Mouse (Mus musculus) midbrain, embryonic 13.5 days (tissue): Measurements from ENCODE around the gene Calm1. TPM values are rescaled to one million over a fixed set of nuclear protein-coding genes. Genes with fewer than 3 reads are reported as not detected.
A peak's percentile ranks its signal among the peaks of the same experiment; 100 is the strongest.
"Not testable (repeated sequence)": the region's sequence is repeated elsewhere in the genome, so short reads cannot be mapped to it uniquely, and the experiment has no call there.

ENCODE experiments used
- ATAC-seq: fragments of 200-750 bp; cut with Nextera tagmentation; 2 replicates; pipeline ENCODE4 v1.8.0; 2017; ENCODE audit warnings: mild to moderate bottlenecking, moderate TSS enrichment, moderate library complexity
- H3K27ac ChIP-seq: fragments of 300-500 bp; sonication (generic); 2 replicates; pipeline ENCODE4 v1.5.1; 2015; ENCODE audit warnings: inconsistent platforms, mild to moderate bottlenecking, moderate library complexity
- H3K27me3 ChIP-seq: fragments of 300-500 bp; sonication (generic); 2 replicates; pipeline ENCODE4 v1.6.1; 2015; ENCODE audit warnings: mild to moderate bottlenecking, inconsistent platforms
- H3K36me3 ChIP-seq: fragments of 300-500 bp; sonication (generic); 2 replicates; pipeline ENCODE4 v1.6.1; 2015; ENCODE audit warnings: mild to moderate bottlenecking, inconsistent platforms
- H3K4me1 ChIP-seq: fragments of 300-500 bp; sonication (generic); replicated peaks from 2 replicates; pipeline ENCODE4 v1.6.1; 2015; ENCODE audit warnings: inconsistent platforms
- H3K4me2 ChIP-seq: fragments of 300-500 bp; sonication (generic); replicated peaks from 2 replicates; pipeline ENCODE4 v1.6.1; 2015; ENCODE audit warnings: moderate library complexity, mild to moderate bottlenecking, inconsistent platforms
- H3K4me3 ChIP-seq: fragments of 300-500 bp; sonication (generic); replicated peaks from 2 replicates; pipeline ENCODE4 v1.5.1; 2015; ENCODE audit warnings: mild to moderate bottlenecking, inconsistent platforms
- H3K9ac ChIP-seq: fragments of 300-500 bp; sonication (generic); replicated peaks from 2 replicates; pipeline ENCODE4 v1.6.1; 2015; ENCODE audit warnings: mild to moderate bottlenecking, inconsistent platforms
- H3K9me3 ChIP-seq: fragments of 300-500 bp; sonication (generic); 2 replicates; pipeline ENCODE4 v1.6.1; 2016; ENCODE audit warnings: mild to moderate bottlenecking, inconsistent platforms
- WGBS: fragments of 180-500 bp; shearing (Covaris S2); methylation state at CpG from one replicate; pipeline ENCODE4 v1.1.7; 2015; 5-methylcytosine and 5-hydroxymethylcytosine counted together
- polyA plus RNA-seq: library from polyadenylated mRNA; unstranded; fragments of >200 nt; fragmentation: Nextera tagmentation; extraction: Ambion mirVana; gene quantifications from 2 replicates; pipeline ENCODE4 v1.2.1, GENCODE M21; 2015

Gene Calm1
- polyA plus RNA-seq, 1 experiment from 2014 or later, result 2,058 TPM

DNA sequence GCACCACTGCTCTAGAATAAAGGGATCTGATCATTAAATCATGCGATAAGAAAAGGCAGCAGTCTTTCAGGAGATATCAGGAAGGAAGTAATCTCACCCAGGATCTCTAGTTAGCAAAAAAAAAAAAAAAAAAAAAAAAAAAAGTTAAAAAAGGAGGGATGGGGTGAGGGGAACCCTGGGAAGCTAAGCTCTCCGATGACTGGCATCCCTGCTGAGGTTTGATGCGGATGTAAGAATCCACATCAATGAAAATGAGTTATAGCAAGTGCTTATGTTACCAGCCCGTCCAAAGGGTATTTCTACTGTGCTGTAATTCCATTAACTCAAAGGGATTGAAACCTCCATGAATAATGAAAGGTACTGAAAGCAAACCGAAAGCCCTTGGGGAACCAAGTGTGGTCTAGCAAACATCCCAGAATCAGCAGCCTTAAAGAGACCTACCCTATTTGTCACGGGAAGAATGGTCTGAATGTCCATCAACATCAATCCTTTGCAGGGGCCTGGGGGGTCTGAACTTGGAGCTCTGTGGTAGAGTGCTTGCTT, 20.3 kb upstream of the Calm1 start:
- Histone ChIP-seq H3K36me3 (no peaks in the 10 kb centered on the region), H3K27ac (peak overlapping the region; percentile 39), H3K9me3 (no peaks in the 10 kb centered on the region), H3K9ac (no peak overlapping the region), H3K4me2 (no peak overlapping the region), H3K4me3 (no peak overlapping the region), H3K4me1 (peaks cover 21% of the 10 kb centered on the region; the same call in 1 of the 2 replicates), H3K27me3 (no peaks in the 10 kb centered on the region)
- ATAC-seq, result peak; percentile 26; the same call in 1 of the 2 replicates
- 26% methylated on average over 6 of the region's 6 CpGs for WGBS

GRCm38 (mm10) chr12:100180802-100181201, 18.4 kb upstream of the Calm1 start:
- no peak for ATAC-seq

GRCm38 (mm10) chr12:100182676-100183075, 16.6 kb upstream of the Calm1 start:
- 86% methylated on average over 2 of the region's 2 CpGs for WGBS
- Histone ChIP-seq H3K27ac (no peak overlapping the region), H3K4me1 (peaks cover 19% of the 10 kb centered on the region), H3K9me3 (no peaks in the 10 kb centered on the region), H3K4me2 (no peak overlapping the region), H3K36me3 (no peaks in the 10 kb centered on the region), H3K9ac (no peak overlapping the region), H3K27me3 (no peaks in the 10 kb centered on the region), H3K4me3 (no peak overlapping the region)
- ATAC-seq, result no peak

More at GRCm38 (mm10) chr12:100180802-100181201, 18.4 kb upstream of the Calm1 start:
- Histone ChIP-seq H3K4me1 (peaks cover 22% of the 10 kb centered on the region), H3K36me3 (no peaks in the 10 kb centered on the region), H3K27me3 (no peaks in the 10 kb centered on the region), H3K4me3 (no peak overlapping the region), H3K4me2 (no peak overlapping the region), H3K9me3 (no peaks in the 10 kb centered on the region), H3K9ac (no peak overlapping the region), H3K27ac (no peak overlapping the region)
- WGBS, result 91% methylated on average over 13 of the region's 13 CpGs

- H3K9me3 ChIP-seq, result no peaks in the 10 kb centered on the region
- no peaks in the 10 kb centered on the region for H3K27me3 ChIP-seq
- H3K36me3 ChIP-seq, result no peaks in the 10 kb centered on the region
- H3K4me3 ChIP-seq, result no peak overlapping the region
- no peak overlapping the region for H3K9ac ChIP-seq
- H3K4me2 ChIP-seq, result no peak overlapping the region
- ATAC-seq, result no peak
- 77% methylated on average over 5 of the region's 5 CpGs for WGBS
- peaks cover 22% of the 10 kb centered on the region for H3K4me1 ChIP-seq
- no peak overlapping the region for H3K27ac ChIP-seq
These were observed 15.3 kb upstream of the Calm1 start for GRCm38 (mm10) chr12:100183970-100184369.

- H3K27ac ChIP-seq, result not testable (repeated sequence)
- WGBS, result 87% methylated on average over 2 of the region's 2 CpGs
These were observed 14.3 kb upstream of the Calm1 start for GRCm38 (mm10) chr12:100184976-100185375.

DNA sequence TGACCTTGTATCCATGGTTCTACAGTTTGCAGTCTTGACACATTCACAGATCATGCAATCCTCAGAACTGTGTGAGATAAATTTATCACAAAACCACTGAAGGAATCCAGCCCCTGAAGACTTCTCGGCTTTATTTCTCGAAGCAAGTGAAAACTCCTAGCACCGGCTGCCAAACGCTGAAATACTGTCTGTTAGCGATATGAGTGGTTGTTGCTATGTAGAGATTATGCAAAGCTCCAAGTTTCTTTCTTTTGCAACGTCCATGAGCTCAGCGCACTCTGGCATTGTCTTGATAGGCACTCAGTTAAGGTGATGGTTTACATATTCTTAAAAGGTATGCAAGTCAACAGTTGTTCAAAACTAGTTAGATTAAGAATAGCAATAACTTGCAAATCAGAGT, 13.3 kb upstream of the Calm1 start:
- 56% methylated on average over 7 of the region's 7 CpGs for WGBS
- Histone ChIP-seq H3K4me1 (peaks cover 18% of the 10 kb centered on the region), H3K4me2 (peak overlapping the region; percentile 82; the same call in 1 of the 2 replicates), H3K36me3 (no peaks in the 10 kb centered on the region), H3K4me3 (peak overlapping the region; percentile 60; the same call in 1 of the 2 replicates), H3K27ac (peak overlapping the region; percentile 19; the same call in 1 of the 2 replicates), H3K9ac (peak overlapping the region; percentile 33; the same call in 1 of the 2 replicates), H3K9me3 (no peaks in the 10 kb centered on the region), H3K27me3 (no peaks in the 10 kb centered on the region)
- ATAC-seq, result no peak

More at GRCm38 (mm10) chr12:100184976-100185375, 14.3 kb upstream of the Calm1 start:
- ATAC-seq, H3K9me3 ChIP-seq, H3K4me2 ChIP-seq, H3K4me3 ChIP-seq, H3K9ac ChIP-seq, H3K36me3 ChIP-seq, H3K27me3 ChIP-seq: not testable (repeated sequence)
- peaks cover 18% of the 10 kb centered on the region for H3K4me1 ChIP-seq

DNA sequence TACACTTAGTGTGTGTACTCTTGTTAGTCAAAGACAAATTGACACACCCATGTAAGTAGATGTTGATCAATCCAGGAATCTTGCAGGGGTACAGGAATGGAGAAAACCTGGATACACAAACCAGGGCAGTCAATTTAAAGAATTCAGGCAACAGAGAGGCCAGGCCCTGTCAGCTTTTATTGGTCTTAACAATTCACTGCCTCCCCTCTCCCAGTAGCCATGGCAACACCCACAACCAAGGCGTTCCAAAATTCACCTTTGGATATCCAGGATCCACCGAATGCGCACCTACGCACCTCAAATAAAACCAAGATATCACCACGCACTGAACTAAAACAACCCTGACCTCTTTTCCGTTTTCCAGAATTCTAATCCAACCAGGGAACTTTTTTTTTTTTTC, 12.9 kb upstream of the Calm1 start:
- Histone ChIP-seq H3K27me3 (no peaks in the 10 kb centered on the region), H3K9ac (peak overlapping the region; percentile 89), H3K36me3 (no peaks in the 10 kb centered on the region), H3K4me3 (peak overlapping the region; percentile 60), H3K4me1 (peaks cover 18% of the 10 kb centered on the region), H3K27ac (peak overlapping the region; percentile 99), H3K4me2 (peak overlapping the region; percentile 82), H3K9me3 (no peaks in the 10 kb centered on the region)
- no peak for ATAC-seq
- 4% methylated on average over 6 of the region's 6 CpGs for WGBS

DNA sequence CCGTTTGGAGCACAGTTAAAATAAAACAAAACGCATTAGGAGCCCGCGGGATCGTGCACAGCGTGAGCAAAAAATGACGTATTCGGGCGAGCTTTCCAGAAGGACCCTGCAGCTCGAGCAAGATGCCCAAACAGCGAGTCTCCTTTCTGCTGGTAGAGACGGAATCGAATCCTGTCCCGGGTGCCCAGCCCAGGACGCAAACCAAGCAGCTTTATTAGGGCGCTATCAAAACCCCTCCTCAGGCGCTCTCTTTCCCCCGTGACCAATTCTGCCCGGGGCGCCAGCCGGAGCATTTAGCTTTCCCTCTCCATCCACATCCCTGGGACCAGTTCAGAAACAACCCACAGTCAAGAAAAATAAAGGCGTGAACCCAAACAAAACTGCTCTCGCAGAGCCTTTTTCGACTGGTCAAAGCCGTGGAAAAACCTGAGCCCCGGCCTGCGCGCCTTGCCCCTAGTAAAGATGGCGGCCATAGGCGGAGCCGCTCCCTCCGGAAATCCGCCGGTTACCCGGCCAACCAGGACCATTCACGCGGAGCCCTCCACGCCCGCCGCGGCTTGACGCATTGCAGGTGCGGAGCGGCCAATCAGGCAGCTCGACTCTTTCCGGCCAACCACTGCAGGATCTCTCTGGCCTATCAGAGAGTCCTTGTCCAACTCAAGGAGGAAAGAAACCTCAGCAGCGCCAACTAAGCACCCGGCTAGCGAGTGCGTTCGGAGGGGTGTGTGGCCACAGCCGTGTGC, 12.1 kb upstream of the Calm1 start:
- Histone ChIP-seq H3K4me1 (peaks cover 18% of the 10 kb centered on the region), H3K9me3 (no peaks in the 10 kb centered on the region), H3K4me2 (peak overlapping the region; percentile 82), H3K4me3 (peak overlapping the region; percentile 60), H3K36me3 (no peaks in the 10 kb centered on the region), H3K27ac (peak overlapping the region; percentile 99), H3K27me3 (no peaks in the 10 kb centered on the region), H3K9ac (peak overlapping the region; percentile 89)
- peak; percentile 100 for ATAC-seq
- under 1% methylated on average over 52 of the region's 52 CpGs for WGBS

DNA sequence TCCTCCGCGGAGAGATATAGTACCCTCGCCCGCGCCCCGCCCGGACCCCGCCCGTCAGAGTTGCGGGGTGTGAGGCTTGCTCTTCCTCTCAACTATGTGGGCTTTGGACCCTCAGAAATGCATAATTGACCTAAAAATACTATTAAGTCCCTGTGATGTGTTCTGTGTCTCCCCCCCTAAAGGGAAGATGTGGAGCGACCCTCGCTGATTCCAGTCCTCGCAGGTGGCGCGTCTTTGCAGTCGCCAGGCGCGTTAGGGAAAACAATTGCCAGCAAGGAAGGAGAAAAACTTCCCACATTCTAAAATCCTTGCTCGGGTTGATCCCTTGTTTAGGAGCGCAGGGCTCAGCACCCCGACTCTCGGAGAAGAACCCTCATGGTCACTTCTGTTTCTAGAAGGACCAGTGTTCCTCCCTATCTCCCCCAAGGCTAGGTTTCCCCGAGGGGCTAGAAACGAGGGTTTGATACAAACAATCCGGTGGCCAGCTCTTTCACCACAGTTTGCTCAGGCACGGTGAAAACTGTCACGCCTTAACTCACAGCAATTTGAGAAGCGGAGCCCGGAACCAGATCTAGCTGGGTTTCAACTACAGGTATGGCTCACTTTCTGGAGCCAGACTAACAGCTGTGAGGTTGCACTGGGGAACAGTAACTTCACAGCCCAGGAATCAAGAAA, 11.3 kb upstream of the Calm1 start:
- ATAC-seq, result no peak

DNA sequence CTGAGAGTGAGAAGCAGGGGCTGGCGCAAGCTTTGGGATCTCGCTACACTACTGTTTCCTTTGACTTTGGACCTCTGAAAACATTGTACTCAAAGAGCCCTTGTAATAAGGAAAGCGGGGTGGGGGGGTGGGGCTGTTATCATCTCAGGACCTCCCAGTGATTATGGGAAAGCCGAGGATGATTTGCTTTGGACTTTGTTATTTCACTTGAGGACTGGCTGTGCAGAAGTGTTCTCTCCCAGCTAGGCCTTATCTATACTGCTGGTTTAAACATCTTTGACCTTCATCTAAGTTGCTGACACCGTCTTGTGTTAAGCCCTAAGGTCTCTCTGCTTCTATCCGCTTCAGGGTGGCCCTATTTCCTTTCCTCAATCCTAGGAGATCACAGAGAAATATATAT, 8.4 kb upstream of the Calm1 start:
- H3K9me3 ChIP-seq, result no peaks in the 10 kb centered on the region
- 91% methylated on average over 6 of the region's 6 CpGs for whole genome bisulfite sequencing
- peaks cover 14% of the 10 kb centered on the region for H3K4me1 ChIP-seq
- H3K36me3 ChIP-seq, result no peaks in the 10 kb centered on the region
- H3K4me3 ChIP-seq, result no peak overlapping the region
- no peak overlapping the region for H3K27ac ChIP-seq
- H3K9ac ChIP-seq, result no peak overlapping the region
- ATAC-seq, result no peak
- H3K27me3 ChIP-seq, result no peaks in the 10 kb centered on the region
- no peak overlapping the region for H3K4me2 ChIP-seq

More for the DNA sequence above, 11.3 kb upstream of the Calm1 start:
- WGBS, result 2% methylated on average over 29 of the region's 29 CpGs
- Histone ChIP-seq H3K9me3 (no peaks in the 10 kb centered on the region), H3K4me2 (peak overlapping the region; percentile 82), H3K27ac (peak overlapping the region; percentile 99), H3K4me3 (peak overlapping the region; percentile 60), H3K36me3 (no peaks in the 10 kb centered on the region), H3K4me1 (peaks cover 18% of the 10 kb centered on the region), H3K9ac (peak overlapping the region; percentile 78), H3K27me3 (no peaks in the 10 kb centered on the region)

- H3K9me3 ChIP-seq, result no peaks in the 10 kb centered on the region
- H3K27ac ChIP-seq, result no peak overlapping the region
- peaks cover 5% of the 10 kb centered on the region; the same call in 1 of the 2 replicates for H3K4me1 ChIP-seq
- H3K4me2 ChIP-seq, result no peak overlapping the region
- no peak overlapping the region for H3K9ac ChIP-seq
- H3K36me3 ChIP-seq, result no peaks in the 10 kb centered on the region
- 85% methylated on average over 1 of the region's 1 CpGs for WGBS
- ATAC-seq, result no peak
- H3K27me3 ChIP-seq, result no peaks in the 10 kb centered on the region
- H3K4me3 ChIP-seq, result no peak overlapping the region
These were observed 5.1 kb upstream of the Calm1 start for GRCm38 (mm10) chr12:100194181-100194580.

- Histone ChIP-seq H3K4me2 (no peak overlapping the region), H3K36me3 (no peaks in the 10 kb centered on the region), H3K4me1 (peaks cover 11% of the 10 kb centered on the region), H3K4me3 (no peak overlapping the region), H3K9ac (no peak overlapping the region), H3K27me3 (no peaks in the 10 kb centered on the region), H3K27ac (no peak overlapping the region), H3K9me3 (no peaks in the 10 kb centered on the region)
- 69% methylated on average over 7 of the region's 7 CpGs for WGBS
- ATAC-seq, result no peak
These were observed 2.4 kb upstream of the Calm1 start for GRCm38 (mm10) chr12:100196786-100197185.
